Mouse (Mus musculus) kidney, adult 2 months (tissue): ENCODE measurements at regions not wholly inside any gene's neighbourhood (a gene's known extent, or its start where the extent isn't known, plus 50 kb on each side); places are given as distances from the start of the nearest gene placed in this dataset.
A peak's percentile ranks its signal among the peaks of the same experiment; 100 is the strongest.

Experiments
- DNase-seq: peaks from one replicate; pipeline ENCODE4 v3.0.0; 2021
- H3K27ac ChIP-seq: fragments of 200-500 bp; 2 replicates; pipeline ENCODE4 v1.5.1; 2012; ENCODE audit warnings: low read depth, low read length, control low read depth, inconsistent platforms; ENCODE audit not compliant: insufficient read depth
- H3K27me3 ChIP-seq: fragments of 200-500 bp; replicated peaks from 2 replicates; pipeline ENCODE4 v1.6.1; 2012; ENCODE audit warnings: mild to moderate bottlenecking, moderate library complexity, low read length, inconsistent platforms; ENCODE audit not compliant: control insufficient read depth, insufficient read depth
- H3K36me3 ChIP-seq: fragments of 200-500 bp; 2 replicates; pipeline ENCODE4 v1.6.1; 2012; ENCODE audit warnings: mild to moderate bottlenecking, moderate library complexity, low read length, inconsistent platforms; ENCODE audit not compliant: control insufficient read depth, insufficient read depth
- H3K4me1 ChIP-seq: fragments of 200-500 bp; 2 replicates; pipeline ENCODE4 v1.6.1; 2011; ENCODE audit warnings: low read length; ENCODE audit not compliant: control insufficient read depth, insufficient read depth
- H3K4me3 ChIP-seq: fragments of 200-500 bp; 2 replicates; pipeline ENCODE4 v1.5.1; 2011; ENCODE audit warnings: mild to moderate bottlenecking, low read depth, low read length, control low read depth; ENCODE audit not compliant: insufficient read depth
- CTCF ChIP-seq: fragments of 200-500 bp; conservative IDR thresholded peaks from 2 replicates; pipeline ENCODE4 v1.5.1; 2011; ENCODE audit warnings: low read depth, mild to moderate bottlenecking, control low read depth, low read length, moderate library complexity, mixed read lengths; ENCODE audit not compliant: insufficient read depth, insufficient read length
- POLR2A ChIP-seq: fragments of 200-500 bp; IDR thresholded peaks from one replicate; pipeline ENCODE4 v1.6.1; 2011; ENCODE audit warnings: low read depth, low read length, control low read depth
- WGBS: fragments of 180-500 bp; shearing (Covaris S2); methylation state at CpG from one replicate; pipeline ENCODE4 v1.1.7; 2018; 5-methylcytosine and 5-hydroxymethylcytosine counted together

- no peaks in the 10 kb centered on the region for H3K4me1 ChIP-seq
- H3K27me3 ChIP-seq, result no peaks in the 10 kb centered on the region
- H3K36me3 ChIP-seq, result no peaks in the 10 kb centered on the region
- TF ChIP-seq CTCF, result no peak
- TF ChIP-seq POLR2A, result no peak
- no peak overlapping the region for H3K27ac ChIP-seq
- peak; percentile 60 for DNase-seq
- no peak overlapping the region for H3K4me3 ChIP-seq
- 57% methylated on average over 10 of the region's 10 CpGs for WGBS
These were observed 195.1 kb downstream of the Zfp36l1 start for GRCm38 (mm10) chr12:79917634-79918289.

- 81% methylated on average over 5 of the region's 5 CpGs for WGBS
- no peaks in the 10 kb centered on the region for H3K4me1 ChIP-seq
- no peak overlapping the region for H3K27ac ChIP-seq
- no peaks in the 10 kb centered on the region for H3K27me3 ChIP-seq
- no peak for DNase-seq
- no peaks in the 10 kb centered on the region for H3K36me3 ChIP-seq
- TF ChIP-seq POLR2A, result no peak
- TF ChIP-seq CTCF, result no peak
- no peak overlapping the region for H3K4me3 ChIP-seq
These were observed 195.7 kb downstream of the Zfp36l1 start for GRCm38 (mm10) chr12:79916896-79917633.

GRCm38 (mm10) chr12:79913898-79914297 is 198.9 kb downstream of the Zfp36l1 start:
- no peak overlapping the region for H3K4me3 ChIP-seq
- 72% methylated on average over 6 of the region's 6 CpGs for WGBS
- no peaks in the 10 kb centered on the region for H3K27me3 ChIP-seq
- no peak for TF ChIP-seq CTCF
- TF ChIP-seq POLR2A, result no peak
- no peak overlapping the region for H3K27ac ChIP-seq
- no peak for DNase-seq
- no peaks in the 10 kb centered on the region for H3K36me3 ChIP-seq
- no peaks in the 10 kb centered on the region for H3K4me1 ChIP-seq

- 92% methylated on average over 10 of the region's 10 CpGs for WGBS
- Histone ChIP-seq H3K36me3 (no peaks in the 10 kb centered on the region), H3K4me1 (no peaks in the 10 kb centered on the region), H3K27me3 (no peaks in the 10 kb centered on the region), H3K4me3 (no peak overlapping the region), H3K27ac (no peak overlapping the region)
- TF ChIP-seq POLR2A, result no peak
- no peak for TF ChIP-seq CTCF
- DNase-seq, result no peak
These were observed 200.3 kb downstream of the Zfp36l1 start for GRCm38 (mm10) chr12:79912281-79913063.

- no peak for DNase-seq
- H3K4me1 ChIP-seq, result peaks cover 6% of the 10 kb centered on the region; the same call in 1 of the 2 replicates
- TF ChIP-seq CTCF (no peak), POLR2A (no peak)
- WGBS, result 72% methylated on average over 15 of the region's 15 CpGs
- no peak overlapping the region for H3K4me3 ChIP-seq
- H3K27me3 ChIP-seq, result no peaks in the 10 kb centered on the region
- no peak overlapping the region for H3K27ac ChIP-seq
- no peaks in the 10 kb centered on the region for H3K36me3 ChIP-seq
These were observed 201.7 kb downstream of the Zfp36l1 start for GRCm38 (mm10) chr12:79910884-79911759.

- peak; percentile 38 for DNase-seq
These were observed 205.2 kb downstream of the Zfp36l1 start for GRCm38 (mm10) chr12:79907583-79907982.

More at GRCm38 (mm10) chr12:79907583-79907982, 205.2 kb downstream of the Zfp36l1 start:
- peaks cover 16% of the 10 kb centered on the region for H3K4me1 ChIP-seq
- no peaks in the 10 kb centered on the region for H3K27me3 ChIP-seq
- TF ChIP-seq CTCF (no peak), POLR2A (no peak)
- WGBS, result 49% methylated on average over 5 of the region's 5 CpGs
- H3K36me3 ChIP-seq, result no peaks in the 10 kb centered on the region
- H3K27ac ChIP-seq, result 0 out of 2 replicates have a peak overlapping the region, but pooled peaks have one; percentile 37
- H3K4me3 ChIP-seq, result no peak overlapping the region
